Mouse (Mus musculus): ENCODE measurements around the gene Med13. TPM values are rescaled to one million over a fixed set of nuclear protein-coding genes. Genes with fewer than 3 reads are reported as not detected.
A peak's percentile ranks its signal among the peaks of the same experiment; 100 is the strongest.
"Not testable (repeated sequence)": the region's sequence is repeated elsewhere in the genome, so short reads cannot be mapped to it uniquely, and the experiment has no call there.

The Med13 gene
- polyA plus RNA-seq, 1 experiment from 2014 or later, result 4.8 TPM

DNA sequence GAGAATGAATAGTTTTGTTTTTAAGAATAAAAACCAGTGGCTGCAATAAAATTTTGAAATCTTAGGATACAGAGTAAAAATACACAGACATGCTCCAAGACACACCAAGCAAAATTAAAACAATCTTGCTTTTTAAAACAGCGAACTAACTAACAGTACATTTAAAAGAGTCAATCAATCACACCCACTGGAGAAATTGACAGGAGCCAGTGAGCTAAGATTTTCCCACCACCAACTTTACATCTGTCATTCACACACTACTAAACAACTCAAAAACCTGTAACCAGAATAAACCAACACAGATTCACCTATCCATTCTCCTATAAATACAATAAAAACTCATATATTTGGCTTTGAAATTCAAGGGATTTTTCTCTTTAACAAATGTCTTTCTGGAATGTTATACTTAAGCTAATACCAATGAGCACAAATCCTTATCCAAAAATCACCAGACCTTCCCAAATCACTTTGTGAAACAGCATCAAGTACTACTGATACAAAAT is 6.7 kb downstream of the Med13 start:
- no peak overlapping the region for H3K4me2 ChIP-seq
- H3K9ac ChIP-seq, result no peak overlapping the region
- no peaks in the 10 kb centered on the region for H3K27me3 ChIP-seq (replicated peaks)
- H3K4me3 ChIP-seq, result no peak overlapping the region
- peaks cover 30% of the 10 kb centered on the region for H3K36me3 ChIP-seq
- ATAC-seq (ENCODE audit: extremely low read depth, insufficient number of reproducible peaks, low FRiP score, low TSS enrichment), result no peak
- H3K4me1 ChIP-seq, result peaks cover 54% of the 10 kb centered on the region
- H3K27ac ChIP-seq (replicated peaks), result no peak overlapping the region
- no peaks in the 10 kb centered on the region for H3K9me3 ChIP-seq
- 87% methylated on average over 1 of the region's 1 CpGs for WGBS

DNA sequence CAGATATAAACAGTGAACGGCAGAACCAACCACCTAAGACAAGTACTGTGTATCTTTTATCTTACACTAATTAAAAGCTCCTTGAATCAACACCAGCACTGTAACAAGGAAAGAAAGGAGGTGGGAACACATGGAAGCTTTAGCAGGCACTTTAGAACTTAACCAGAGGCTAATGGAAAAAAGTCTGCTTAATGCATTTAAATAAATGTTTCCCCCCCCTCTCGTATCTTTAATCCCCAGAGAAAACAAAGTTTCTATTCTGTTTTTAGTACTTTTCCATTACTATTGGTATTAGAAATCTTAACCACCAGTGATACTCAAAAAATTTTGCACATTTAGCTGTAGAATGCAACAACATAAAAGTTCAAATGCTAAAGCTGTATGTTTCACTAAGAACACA is 8.1 kb downstream of the Med13 start:
- Histone ChIP-seq H3K4me2 (no peak overlapping the region), H3K4me3 (no peak overlapping the region), H3K27ac (replicated peaks) (no peak overlapping the region), H3K36me3 (peaks cover 32% of the 10 kb centered on the region), H3K9me3 (no peaks in the 10 kb centered on the region), H3K4me1 (peaks cover 44% of the 10 kb centered on the region), H3K27me3 (replicated peaks) (no peaks in the 10 kb centered on the region), H3K9ac (no peak overlapping the region)
- no peak for ATAC-seq (ENCODE audit: extremely low read depth, insufficient number of reproducible peaks, low FRiP score, low TSS enrichment)
- WGBS, result 35% methylated on average over 2 of the region's 2 CpGs

DNA sequence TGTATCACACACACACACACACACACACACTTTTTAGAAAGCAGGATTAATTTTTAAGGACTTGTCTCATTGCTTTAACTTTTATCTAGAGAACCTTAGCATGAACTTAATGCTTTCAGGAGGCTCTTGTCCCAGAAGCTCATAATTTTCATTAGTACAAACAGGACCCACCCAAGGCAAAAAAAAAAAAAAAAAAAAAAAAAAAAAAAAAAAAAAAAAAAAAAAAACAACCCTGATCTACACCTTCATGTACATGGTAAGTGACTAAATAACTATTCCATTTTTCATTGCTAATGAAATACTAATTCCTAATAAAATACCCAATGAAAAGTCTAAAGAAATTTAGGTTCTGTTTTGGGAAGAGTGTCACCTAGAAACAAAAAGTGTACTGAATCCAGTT is 8.5 kb downstream of the Med13 start:
- ATAC-seq (ENCODE audit: extremely low read depth, insufficient number of reproducible peaks, low FRiP score, low TSS enrichment), result no peak
- Histone ChIP-seq H3K27ac (replicated peaks) (no peak overlapping the region), H3K36me3 (peaks cover 33% of the 10 kb centered on the region)

DNA sequence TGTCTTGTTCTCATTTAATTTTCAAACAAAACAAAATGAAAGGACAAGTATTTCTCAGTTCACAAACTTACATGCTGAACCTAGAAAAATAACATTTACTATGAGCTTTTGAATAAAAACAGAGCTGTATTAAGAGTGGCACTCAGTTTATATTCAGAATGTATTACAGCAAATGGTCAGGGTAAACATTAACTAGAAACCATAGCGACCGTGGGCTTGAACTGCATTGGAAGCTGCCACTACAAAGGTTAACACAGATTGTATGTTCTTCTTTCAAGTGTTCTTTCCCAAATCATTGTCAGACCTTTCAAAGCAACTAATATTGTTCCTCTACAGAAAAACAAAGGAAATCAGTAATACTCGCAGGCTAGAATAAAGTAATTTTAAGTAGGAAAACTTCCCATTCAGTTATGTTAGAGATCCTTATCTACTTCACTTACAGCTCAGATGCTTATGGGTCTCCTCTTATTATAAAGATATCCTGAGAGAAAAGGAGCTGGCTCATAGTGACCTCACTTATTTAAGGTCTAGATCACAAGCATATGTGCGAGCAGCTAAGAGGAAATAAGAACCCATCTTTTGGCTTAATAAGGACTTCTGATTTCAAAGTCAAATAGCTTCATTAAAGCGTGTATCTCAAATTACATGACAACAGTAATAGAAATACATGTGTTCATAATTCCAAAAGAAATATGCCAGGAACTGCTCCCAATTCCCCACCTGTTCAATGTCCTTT is 9.8 kb downstream of the Med13 start:
- ATAC-seq (ENCODE audit: extremely low read depth, insufficient number of reproducible peaks, low FRiP score, low TSS enrichment), result no peak
- peaks cover 26% of the 10 kb centered on the region for H3K4me1 ChIP-seq
- WGBS, result 85% methylated on average over 5 of the region's 5 CpGs

More for the DNA sequence above, 8.5 kb downstream of the Med13 start:
- Histone ChIP-seq H3K9ac (no peak overlapping the region), H3K27me3 (replicated peaks) (no peaks in the 10 kb centered on the region), H3K4me1 (peaks cover 40% of the 10 kb centered on the region), H3K4me3 (no peak overlapping the region), H3K4me2 (no peak overlapping the region), H3K9me3 (no peaks in the 10 kb centered on the region)

DNA sequence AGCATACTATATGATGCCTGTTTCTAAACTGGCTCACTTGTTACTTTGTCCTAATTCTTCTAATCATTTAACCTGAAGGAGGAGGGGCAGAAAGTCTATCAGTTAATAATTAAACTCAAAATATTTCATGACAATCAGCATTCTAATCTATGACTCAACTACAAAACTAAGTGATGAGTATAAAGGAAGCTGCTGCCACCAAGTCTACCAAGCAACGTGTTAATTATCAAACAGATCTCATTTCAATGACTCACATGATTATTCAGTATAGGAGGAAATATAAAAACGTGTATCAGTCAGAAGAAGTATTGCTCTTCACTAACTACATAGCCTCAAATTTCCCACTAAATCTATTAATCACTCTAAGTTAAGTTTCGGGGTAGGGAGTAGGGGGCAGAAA is 10.9 kb downstream of the Med13 start:
- no peak for ATAC-seq (ENCODE audit: extremely low read depth, insufficient number of reproducible peaks, low FRiP score, low TSS enrichment)
- H3K27ac ChIP-seq (replicated peaks), result no peak overlapping the region
- H3K4me1 ChIP-seq, result peaks cover 17% of the 10 kb centered on the region
- no peak overlapping the region for H3K9ac ChIP-seq
- no peaks in the 10 kb centered on the region for H3K27me3 ChIP-seq (replicated peaks)
- H3K36me3 ChIP-seq, result peaks cover 31% of the 10 kb centered on the region
- no peaks in the 10 kb centered on the region for H3K9me3 ChIP-seq
- H3K4me3 ChIP-seq, result no peak overlapping the region
- WGBS, result 76% methylated on average over 3 of the region's 3 CpGs
- no peak overlapping the region for H3K4me2 ChIP-seq

More for the DNA sequence above, 9.8 kb downstream of the Med13 start:
- Histone ChIP-seq H3K36me3 (peaks cover 29% of the 10 kb centered on the region), H3K27ac (replicated peaks) (no peak overlapping the region), H3K9ac (no peak overlapping the region), H3K27me3 (replicated peaks) (no peaks in the 10 kb centered on the region), H3K4me3 (no peak overlapping the region), H3K4me2 (no peak overlapping the region), H3K9me3 (no peaks in the 10 kb centered on the region)

DNA sequence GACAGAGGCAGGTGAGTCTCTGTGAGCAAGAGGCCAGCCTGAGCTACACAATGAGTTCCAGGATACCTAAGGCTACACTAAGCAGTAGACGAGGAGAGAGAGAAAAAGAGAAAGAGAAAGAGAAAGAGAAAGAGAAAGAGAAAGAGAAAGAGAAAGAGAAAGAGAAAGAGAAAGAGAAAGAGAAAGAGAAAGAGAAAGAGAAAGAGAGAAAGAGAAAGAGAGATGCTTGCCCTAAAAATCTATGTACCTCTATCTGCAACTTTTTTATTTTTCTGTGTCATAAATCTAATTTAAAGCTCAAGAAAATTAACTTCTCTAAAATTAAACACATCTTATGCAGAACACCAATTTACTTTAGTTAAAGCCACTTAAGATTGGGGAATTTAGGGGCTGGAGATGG is 12.5 kb downstream of the Med13 start:
- H3K4me2 ChIP-seq; H3K27me3 ChIP-seq (replicated peaks); ATAC-seq (ENCODE audit: extremely low read depth, insufficient number of reproducible peaks, low FRiP score, low TSS enrichment); H3K27ac ChIP-seq (replicated peaks); H3K9ac ChIP-seq; H3K9me3 ChIP-seq; H3K4me3 ChIP-seq: not testable (repeated sequence)
- 100% methylated on average over 1 of the region's 1 CpGs for WGBS
- peaks cover 13% of the 10 kb centered on the region for H3K4me1 ChIP-seq
- H3K36me3 ChIP-seq, result peaks cover 34% of the 10 kb centered on the region

DNA sequence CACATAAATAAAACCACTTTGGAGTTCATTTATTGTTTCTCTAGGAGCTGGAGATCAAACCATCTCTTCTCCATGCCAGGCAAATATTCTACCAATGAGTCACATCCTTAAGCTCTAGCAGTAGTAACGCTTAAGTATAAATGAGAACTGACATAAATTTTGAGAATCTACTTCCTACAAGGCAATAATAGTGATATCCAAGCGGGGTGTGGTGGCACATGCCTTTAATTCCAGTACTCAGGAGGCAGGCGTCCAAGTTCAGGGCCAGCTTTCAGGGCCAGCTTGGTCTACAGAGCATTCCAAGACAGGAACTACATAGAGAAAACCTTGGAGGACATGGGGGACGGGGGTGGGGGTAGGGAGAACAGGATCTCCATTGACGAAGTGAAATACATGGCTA is 33.2 kb downstream of the Med13 start:
- Histone ChIP-seq H3K4me2 (no peak overlapping the region), H3K36me3 (peaks cover 55% of the 10 kb centered on the region), H3K27ac (replicated peaks) (no peak overlapping the region), H3K27me3 (replicated peaks) (no peaks in the 10 kb centered on the region), H3K4me3 (no peak overlapping the region), H3K9ac (no peak overlapping the region), H3K4me1 (peaks cover 4% of the 10 kb centered on the region; the same call in 1 of the 2 replicates), H3K9me3 (no peaks in the 10 kb centered on the region)
- 74% methylated on average over 5 of the region's 5 CpGs for WGBS
- no peak for ATAC-seq (ENCODE audit: extremely low read depth, insufficient number of reproducible peaks, low FRiP score, low TSS enrichment)

DNA sequence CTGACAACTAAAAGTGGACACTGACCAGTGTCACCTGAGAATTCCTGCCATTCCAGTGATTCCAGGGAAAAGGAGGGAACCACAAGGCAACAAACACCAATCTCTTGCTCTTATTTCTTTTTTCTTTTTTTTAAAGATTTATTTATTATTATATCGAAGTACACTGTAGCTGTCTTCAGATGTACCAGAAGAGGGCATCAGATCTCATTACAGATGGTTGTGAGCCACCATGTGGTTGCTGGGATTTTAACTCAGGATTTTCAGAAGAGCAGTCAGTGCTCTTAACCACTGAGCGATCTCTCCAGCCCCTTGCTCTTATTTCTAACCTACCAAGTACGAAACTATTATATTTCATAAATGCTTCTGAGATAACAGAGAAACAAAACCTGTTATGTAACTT is 42.4 kb downstream of the Med13 start:
- not testable (repeated sequence) for H3K9me3 ChIP-seq; ATAC-seq (ENCODE audit: extremely low read depth, insufficient number of reproducible peaks, low FRiP score, low TSS enrichment); H3K27ac ChIP-seq (replicated peaks); H3K4me3 ChIP-seq; H3K27me3 ChIP-seq (replicated peaks); H3K9ac ChIP-seq; H3K4me1 ChIP-seq; H3K4me2 ChIP-seq
- peaks cover 55% of the 10 kb centered on the region for H3K36me3 ChIP-seq
- WGBS, result 90% methylated on average over 3 of the region's 3 CpGs

DNA sequence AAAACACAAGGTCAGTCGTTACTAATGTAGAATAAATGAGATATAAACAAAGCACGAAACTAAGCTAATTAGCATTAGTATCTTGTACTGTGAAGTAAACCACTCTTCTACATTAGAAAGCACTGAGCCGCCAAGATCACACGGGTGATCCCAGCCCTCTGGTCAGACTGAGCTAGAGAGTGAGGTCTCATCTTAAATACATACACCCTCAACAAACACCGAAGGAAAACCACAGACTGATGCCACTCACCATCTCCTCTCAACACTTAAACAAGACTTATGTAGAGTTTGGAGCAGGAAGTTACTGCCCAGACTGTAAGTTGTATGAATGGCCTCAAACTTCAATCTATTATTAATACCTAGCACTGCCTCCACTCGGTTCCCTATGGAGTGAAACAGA is 47.1 kb downstream of the Med13 start:
- Histone ChIP-seq H3K4me3 (no peak overlapping the region), H3K36me3 (peaks cover 41% of the 10 kb centered on the region), H3K27me3 (replicated peaks) (no peaks in the 10 kb centered on the region), H3K9ac (no peak overlapping the region), H3K4me1 (no peaks in the 10 kb centered on the region), H3K27ac (replicated peaks) (no peak overlapping the region), H3K4me2 (no peak overlapping the region), H3K9me3 (no peaks in the 10 kb centered on the region)
- no peak for ATAC-seq (ENCODE audit: extremely low read depth, insufficient number of reproducible peaks, low FRiP score, low TSS enrichment)
- 78% methylated on average over 6 of the region's 6 CpGs for WGBS

DNA sequence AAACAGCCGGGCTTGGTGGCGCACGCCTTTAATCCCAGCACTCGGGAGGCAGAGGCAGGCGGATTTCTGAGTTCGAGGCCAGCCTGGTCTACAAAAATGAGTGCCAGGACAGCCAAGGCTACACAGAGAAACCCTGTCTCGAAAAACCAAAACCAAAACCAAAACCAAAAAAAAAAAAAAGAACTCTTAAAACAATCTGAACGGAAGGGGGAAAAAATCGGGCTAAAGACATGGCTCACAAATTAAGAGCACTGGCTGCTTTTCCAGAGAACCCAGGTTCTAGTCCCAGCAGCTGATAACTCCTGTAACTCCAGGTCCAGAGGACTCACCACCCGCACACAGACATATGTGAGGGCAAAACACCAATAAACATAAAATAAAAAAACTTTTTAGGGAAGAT is 65.2 kb downstream of the Med13 start:
- not testable (repeated sequence) for H3K9me3 ChIP-seq; H3K4me2 ChIP-seq; H3K4me1 ChIP-seq; H3K9ac ChIP-seq; H3K27ac ChIP-seq (replicated peaks); H3K27me3 ChIP-seq (replicated peaks); H3K4me3 ChIP-seq; ATAC-seq (ENCODE audit: extremely low read depth, insufficient number of reproducible peaks, low FRiP score, low TSS enrichment)
- WGBS, result 95% methylated on average over 10 of the region's 10 CpGs
- peaks cover 60% of the 10 kb centered on the region for H3K36me3 ChIP-seq

DNA sequence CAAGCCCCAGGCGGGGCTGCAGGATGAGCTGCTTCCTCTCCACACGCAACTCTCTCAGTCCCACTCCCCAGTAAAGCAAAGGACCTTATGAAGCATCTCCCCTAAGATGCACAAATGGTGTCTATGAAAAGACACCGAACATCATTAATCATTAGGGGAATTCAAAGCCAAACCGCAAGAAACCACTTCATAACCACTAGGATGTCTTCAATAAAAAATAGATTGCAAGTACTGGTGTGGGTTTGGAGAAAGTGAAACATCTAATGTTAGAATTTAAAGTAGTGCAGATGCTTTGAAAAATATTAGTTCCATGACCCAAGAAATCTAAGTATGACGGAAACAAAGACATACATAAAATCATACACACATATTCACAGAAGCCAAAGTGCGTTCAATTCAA is 65.7 kb downstream of the Med13 start:
- Histone ChIP-seq H3K4me3 (no peak overlapping the region), H3K9me3 (no peaks in the 10 kb centered on the region), H3K27ac (replicated peaks) (no peak overlapping the region), H3K9ac (no peak overlapping the region), H3K4me1 (peaks cover 3% of the 10 kb centered on the region), H3K36me3 (peaks cover 57% of the 10 kb centered on the region), H3K27me3 (replicated peaks) (no peaks in the 10 kb centered on the region), H3K4me2 (no peak overlapping the region)
- WGBS, result 96% methylated on average over 6 of the region's 6 CpGs
- ATAC-seq (ENCODE audit: extremely low read depth, insufficient number of reproducible peaks, low FRiP score, low TSS enrichment), result no peak

DNA sequence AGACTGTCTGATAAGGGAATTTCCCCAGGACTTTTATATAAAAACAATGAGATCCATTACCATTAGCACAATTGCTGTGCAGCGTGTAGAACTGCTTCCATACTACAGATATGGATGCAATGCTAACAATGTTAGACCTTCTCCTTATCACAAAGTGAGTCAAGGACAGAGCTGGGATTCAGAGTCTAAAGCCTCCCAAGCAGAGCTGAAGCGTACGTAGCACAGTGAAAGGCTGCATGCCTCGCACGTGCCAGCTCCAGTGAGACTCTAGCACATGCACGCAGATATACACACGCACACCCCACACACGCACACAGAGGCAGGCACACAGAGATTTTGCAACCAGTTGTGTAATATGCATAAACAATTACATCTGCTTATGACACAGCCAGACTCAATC is 71.7 kb downstream of the Med13 start:
- peaks cover 79% of the 10 kb centered on the region for H3K36me3 ChIP-seq

More for the DNA sequence above, 71.7 kb downstream of the Med13 start:
- WGBS, result 36% methylated on average over 8 of the region's 8 CpGs
- Histone ChIP-seq H3K9ac (no peak overlapping the region), H3K4me3 (no peak overlapping the region), H3K27me3 (replicated peaks) (no peaks in the 10 kb centered on the region), H3K27ac (replicated peaks) (peak overlapping the region; percentile 88), H3K4me1 (peaks cover 22% of the 10 kb centered on the region), H3K9me3 (no peaks in the 10 kb centered on the region), H3K4me2 (peak overlapping the region; percentile 29)
- peak; percentile 73; the same call in 1 of the 2 replicates for ATAC-seq (ENCODE audit: extremely low read depth, insufficient number of reproducible peaks, low FRiP score, low TSS enrichment)
